Mouse (Mus musculus) CD4-positive, CD25-positive, alpha-beta regulatory T cell, adult 4 months (primary cell): Measurements from ENCODE around the gene Ssx9. TPM values are rescaled to one million over a fixed set of nuclear protein-coding genes. Genes with fewer than 3 reads are reported as not detected.
"Not testable (repeated sequence)": the region's sequence is repeated elsewhere in the genome, so short reads cannot be mapped to it uniquely, and the experiment has no call there.

ENCODE experiments used
- ATAC-seq: one replicate; pipeline ENCODE4 v1.8.0; 2017
- polyA plus RNA-seq, 2 experiments: library from polyadenylated mRNA; unstranded; fragments of 100-300 nt; shearing (Covaris generic); gene quantifications; one replicate each; pipeline ENCODE4 v1.2.1; 2017

The Ssx9 gene
- not detected for polyA plus RNA-seq

DNA sequence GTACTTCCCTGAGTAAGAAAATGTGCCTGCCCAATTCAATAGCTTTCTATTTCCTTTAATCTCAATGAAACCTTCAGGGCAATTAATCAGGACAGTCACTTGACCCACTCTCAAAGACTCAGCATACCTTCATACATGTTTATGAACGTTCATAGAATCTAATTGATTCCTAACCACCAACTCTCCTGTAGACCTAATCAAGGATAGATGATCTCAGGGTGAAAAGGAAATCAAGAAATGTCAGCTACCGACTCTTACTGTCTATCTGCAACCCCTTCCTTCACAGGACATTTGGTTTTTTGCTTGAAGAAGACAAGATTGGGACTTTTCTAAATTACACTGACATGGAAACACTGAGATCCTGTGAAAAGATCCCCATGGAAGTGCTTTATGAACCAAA is at the start of gene Ssx9:
Gene Ssx9, plus strand, starts transcription at position 301 of the 400 bp plus-strand sequence.
- ATAC-seq: not testable (repeated sequence)

GRCm38 (mm10) chrX:8732907-8733306 is 15.3 kb upstream of the Ssx9 start:
- ATAC-seq: no peak

DNA sequence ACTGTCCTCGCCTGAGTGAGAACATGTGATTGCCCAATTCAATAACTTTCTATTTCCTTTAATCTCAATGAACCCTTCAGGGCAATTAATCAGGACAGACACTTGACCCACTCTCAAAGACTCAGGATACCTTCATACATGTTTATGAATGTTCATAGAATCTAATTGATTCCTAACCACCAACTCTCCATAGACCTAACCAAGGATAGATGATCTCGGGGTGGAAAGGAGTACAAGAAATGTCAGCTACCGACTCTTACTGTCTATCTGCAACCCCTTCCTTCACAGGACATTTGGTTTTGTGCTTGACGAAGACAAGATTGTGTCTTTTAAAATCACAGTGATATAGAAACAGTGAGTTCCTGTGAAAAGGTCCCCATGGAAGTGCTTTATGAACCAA is 55.2 kb downstream of the Ssx9 start, which contains the start of gene Ssxb5:
Gene Ssxb5, plus strand, starts transcription at position 301 of the 400 bp plus-strand sequence.
- not testable (repeated sequence) for ATAC-seq

Other genes starting within 250 kb of the Ssx9 start
- gene Gm14459, start 223.5 kb upstream of the Ssx9 start, polyA plus RNA-seq: not detected
- not detected for gene Ssxb6, start 200.2 kb upstream of the Ssx9 start, polyA plus RNA-seq
- gene Ssxb3, start 156.6 kb upstream of the Ssx9 start, polyA plus RNA-seq: not detected
- not detected for gene Ssxb8, start 57.6 kb upstream of the Ssx9 start, polyA plus RNA-seq
- gene Ssxb5, start 55.3 kb downstream of the Ssx9 start, polyA plus RNA-seq: not detected
- not detected for gene Gm6592, start 95.6 kb downstream of the Ssx9 start, polyA plus RNA-seq
- gene Gm5751, start 125.8 kb downstream of the Ssx9 start, polyA plus RNA-seq: not detected
- gene B630019K06Rik, start 143.9 kb downstream of the Ssx9 start, polyA plus RNA-seq: under 1 TPM; 0.12 to 0.23 TPM
- not detected for gene Fthl17b, start 214.5 kb downstream of the Ssx9 start, polyA plus RNA-seq
- gene Fthl17c, start 228.1 kb downstream of the Ssx9 start, polyA plus RNA-seq: not detected
- not detected for gene Fthl17d, start 238.3 kb downstream of the Ssx9 start, polyA plus RNA-seq